Mouse (Mus musculus) liver, postnatal 0 days (tissue): Measurements from ENCODE around the gene Eif3c.

Experiments used
- CTCF ChIP-seq: sonication (generic); IDR thresholded peaks from 2 replicates; pipeline ENCODE4 v1.5.1; 2016; ENCODE audit warnings: antibody characterized with exemption, low read depth
- EP300 ChIP-seq: IDR thresholded peaks from 2 replicates; pipeline ENCODE4 v1.6.1; 2016; ENCODE audit warnings: antibody characterized with exemption, low read depth, mild to moderate bottlenecking

GRCm38 (mm10) chr7:126501684-126502022 lies 64.6 kb downstream of the Eif3c start:
- no peak for TF ChIP-seq CTCF
- TF ChIP-seq EP300 = no peak
